ENCODE assay signal across 9 mouse cellular contexts in the genomic region with DNA sequence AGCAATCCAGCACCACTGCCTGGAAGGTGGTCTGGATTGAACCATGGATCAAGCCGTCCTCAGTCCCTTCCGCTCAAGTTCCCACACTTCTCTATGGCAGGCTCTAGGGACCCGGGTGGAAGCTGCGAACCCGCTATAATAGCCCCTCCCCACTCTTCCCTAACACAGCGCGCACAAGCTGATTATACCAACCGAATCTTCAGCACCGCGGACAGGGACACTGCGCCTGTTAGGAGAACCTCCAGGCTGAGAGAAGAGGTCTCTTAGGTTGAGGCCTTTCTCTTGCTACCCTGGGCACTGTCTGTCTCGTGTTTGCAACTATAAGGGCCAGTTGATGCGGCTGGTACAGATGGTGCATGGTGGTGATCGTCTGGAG. TPM values are rescaled to one million over a fixed set of nuclear protein-coding genes. Genes with fewer than 3 reads are reported as not detected.
DNase-seq lines count a peak whose midpoint lies in the region; ATAC-seq and TF ChIP-seq lines count a peak whose summit lies in the region.
"Had no signal": no experiment of that assay in that cellular context is flagged by ENCODE, and none has a peak within 500 bp of the region (broad histone marks: within the 10 kb centered on the region; RNA-seq: fewer than 3 reads in every experiment).

No protein-coding gene starts in this region.

- H3K36me3 ChIP-seq in ES-Bruce4 (ENCODE audit: control insufficient read depth, insufficient read depth, low read length, poor library complexity, severe bottlenecking) = no peaks in the 10 kb centered on the region
- H3K36me3 ChIP-seq in heart, embryonic 11.5 days (ENCODE audit: control insufficient read depth, insufficient read depth, low read length) = no peaks in the 10 kb centered on the region
- no peaks in the 10 kb centered on the region for H3K36me3 ChIP-seq in kidney, postnatal 0 days (ENCODE audit: insufficient read depth, low read length)
- no peaks in the 10 kb centered on the region for H3K36me3 ChIP-seq in midbrain, embryonic 11.5 days (ENCODE audit: control insufficient read depth, insufficient read depth, low read length)
- H3K36me3 ChIP-seq in thymus, adult 2 months (ENCODE audit: control insufficient read depth, insufficient read depth, low read length) = no peaks in the 10 kb centered on the region

- H3K27ac ChIP-seq in ES-Bruce4 (ENCODE audit: insufficient read depth, low read length) = no peak overlapping the region
- no peak overlapping the region for H3K27ac ChIP-seq in heart, embryonic 11.5 days (ENCODE audit: low read depth, low read length)
- no peak overlapping the region for H3K27ac ChIP-seq in kidney, postnatal 0 days
- no peak overlapping the region for H3K27ac ChIP-seq in midbrain, embryonic 11.5 days (ENCODE audit: low read depth, low read length)
- H3K27ac ChIP-seq in thymus, adult 2 months (ENCODE audit: control insufficient read depth, insufficient read depth, low read length) = no peak overlapping the region

- no peak for TF ChIP-seq EP300 in ES-Bruce4 (IDR thresholded peaks at IDR 0.05; ENCODE audit: insufficient read depth, low read depth, low read length)

- peaks cover 19% of the 10 kb centered on the region for H3K27me3 ChIP-seq in ES-Bruce4 (ENCODE audit: control insufficient read depth, insufficient read depth, low read length, poor library complexity, severe bottlenecking)
- peaks cover 75% of the 10 kb centered on the region for H3K27me3 ChIP-seq in heart, embryonic 11.5 days (ENCODE audit: control insufficient read depth, insufficient read depth, low read length)
- peaks cover 55% of the 10 kb centered on the region for H3K27me3 ChIP-seq in kidney, postnatal 0 days (ENCODE audit: insufficient read depth, low read length)
- peaks cover 56% of the 10 kb centered on the region for H3K27me3 ChIP-seq in midbrain, embryonic 11.5 days (ENCODE audit: control insufficient read depth, insufficient read depth, low read length)
- H3K27me3 ChIP-seq in thymus, adult 2 months (ENCODE audit: control insufficient read depth, insufficient read depth, low read length) = peaks cover 28% of the 10 kb centered on the region; the same call in 1 of the 2 replicates

- no peaks in the 10 kb centered on the region for H3K9me3 ChIP-seq in ES-Bruce4 (replicated peaks; ENCODE audit: control insufficient read depth, insufficient read depth, low read length, poor library complexity, severe bottlenecking)
- H3K9me3 ChIP-seq in heart, embryonic 11.5 days (replicated peaks; ENCODE audit: control insufficient read depth, low read length) = no peaks in the 10 kb centered on the region
- H3K9me3 ChIP-seq in kidney, postnatal 0 days (replicated peaks; ENCODE audit: low read length) = no peaks in the 10 kb centered on the region
- H3K9me3 ChIP-seq in midbrain, embryonic 11.5 days (ENCODE audit: control insufficient read depth, low read length) = no peaks in the 10 kb centered on the region

- no peak for TF ChIP-seq CTCF in ES-Bruce4 (IDR thresholded peaks at IDR 0.05; ENCODE audit: low read depth, low read length)
- no peak for TF ChIP-seq CTCF in kidney, postnatal 0 days (IDR thresholded peaks at IDR 0.05; ENCODE audit: low read depth)
- TF ChIP-seq CTCF in thymus, adult 2 months (IDR thresholded peaks at IDR 0.05; ENCODE audit: borderline replicate concordance, control insufficient read depth, extremely low read depth, insufficient read depth, low read length, poor library complexity) = no peak

- peak; percentile 74 for DNase-seq in 3T3-L1 (ENCODE audit: low read depth, low spot score)
- DNase-seq in cerebellum, postnatal 14 days = peak; percentile 35 to 45
- DNase-seq in kidney, postnatal 0 days (ENCODE audit: low spot score) = peak; percentile 94
- DNase-seq in midbrain, embryonic 11.5 days (ENCODE audit: low spot score, missing footprints) = peak; percentile 97
- DNase-seq in thymus, adult 2 months = peak; percentile 71
- no peak for DNase-seq in left cerebral cortex, postnatal 36 days (ENCODE audit: low spot score in 2 of 2)

- peak overlapping the region; percentile 22; the same call in 1 of the 2 replicates for H3K4me3 ChIP-seq in ES-Bruce4 (ENCODE audit: low read depth, low read length)
- no peak overlapping the region for H3K4me3 ChIP-seq in heart, embryonic 11.5 days (ENCODE audit: low read depth, low read length)
- no peak overlapping the region for H3K4me3 ChIP-seq in kidney, postnatal 0 days (replicated peaks; ENCODE audit: low read depth, low read length)
- peak overlapping the region; percentile 16; the same call in 1 of the 2 replicates for H3K4me3 ChIP-seq in midbrain, embryonic 11.5 days (ENCODE audit: low read depth, low read length)
- H3K4me3 ChIP-seq in thymus, adult 2 months (ENCODE audit: control insufficient read depth, insufficient read depth, low read length) = no peak overlapping the region

- WGBS in heart, embryonic 11.5 days (ENCODE audit: insufficient replicate concordance) = under 1% methylated on average over 14 of the region's 14 CpGs
- under 1% methylated on average over 14 of the region's 14 CpGs for WGBS in kidney, postnatal 0 days
- 2% methylated on average over 14 of the region's 14 CpGs for WGBS in midbrain, embryonic 11.5 days
- 3% methylated on average over 14 of the region's 14 CpGs for WGBS in thymus, adult 2 months

- no peak overlapping the region for H3K9ac ChIP-seq in ES-Bruce4 (ENCODE audit: low read depth, poor library complexity, severe bottlenecking)
- no peak overlapping the region for H3K9ac ChIP-seq in heart, embryonic 11.5 days (ENCODE audit: low read depth, low read length)
- no peak overlapping the region for H3K9ac ChIP-seq in kidney, postnatal 0 days (ENCODE audit: low read depth, low read length)
- H3K9ac ChIP-seq in midbrain, embryonic 11.5 days (ENCODE audit: low read length) = no peak overlapping the region

- no peak for ATAC-seq in heart, embryonic 11.5 days (replicated peaks; ENCODE audit: insufficient number of reproducible peaks, low FRiP score, low TSS enrichment)
- ATAC-seq in kidney, postnatal 0 days (replicated peaks; ENCODE audit: low FRiP score, low read depth) = 0 out of 2 replicates have a peak, but pooled peaks have one; percentile 40
- ATAC-seq in midbrain, embryonic 11.5 days (ENCODE audit: low FRiP score) = peak; percentile 56

- H3K4me1 ChIP-seq in ES-Bruce4 (ENCODE audit: control insufficient read depth, insufficient read depth, low read length) = no peaks in the 10 kb centered on the region
- H3K4me1 ChIP-seq in heart, embryonic 11.5 days (ENCODE audit: control insufficient read depth, insufficient read depth, low read length) = peaks cover 12% of the 10 kb centered on the region; the same call in 1 of the 2 replicates
- H3K4me1 ChIP-seq in kidney, postnatal 0 days (replicated peaks; ENCODE audit: insufficient read depth, low read length) = peaks cover 7% of the 10 kb centered on the region
- peaks cover 24% of the 10 kb centered on the region for H3K4me1 ChIP-seq in midbrain, embryonic 11.5 days (ENCODE audit: control insufficient read depth, insufficient read depth, low read length)
- H3K4me1 ChIP-seq in thymus, adult 2 months (replicated peaks; ENCODE audit: control insufficient read depth, insufficient read depth, low read length) = peaks cover 6% of the 10 kb centered on the region

- intact Hi-C loops in left cerebral cortex, postnatal 36 days (cut with DNase I) = no loop called here

- no peak for TF ChIP-seq POLR2A in ES-Bruce4 (IDR thresholded peaks at IDR 0.05; ENCODE audit: insufficient read depth, low read length)
- no peak for TF ChIP-seq POLR2A in thymus, adult 2 months (IDR thresholded peaks at IDR 0.05; ENCODE audit: control insufficient read depth, extremely low read depth, insufficient read depth, low read length, poor library complexity)

- H3K4me2 ChIP-seq in heart, embryonic 11.5 days = peak overlapping the region; percentile 20; the same call in 1 of the 2 replicates
- no peak overlapping the region for H3K4me2 ChIP-seq in kidney, postnatal 0 days (ENCODE audit: low read length)
- peak overlapping the region; percentile 29; the same call in 1 of the 2 replicates for H3K4me2 ChIP-seq in midbrain, embryonic 11.5 days

RNA-seq across cellular contexts. Expression of gene Syt6, which starts 1.3 kb away (rescaled TPM):
- not detected in 2 replicates for polyA plus RNA-seq in ES-Bruce4 (2011; ENCODE audit: insufficient read depth, insufficient read length, low read depth, missing spikeins)
- 0.18 and 0.59 TPM in 2 replicates for polyA plus RNA-seq in heart, embryonic 11.5 days (2014; fragmentation: Nextera tagmentation; extraction: Ambion mirVana)
- 0.05 TPM in 1 of 2 replicates, not detected in the other for polyA plus RNA-seq in kidney, postnatal 0 days (2015; fragmentation: Nextera tagmentation; extraction: Ambion mirVana)
- 4.3 and 5.6 TPM in 2 replicates for polyA plus RNA-seq in midbrain, embryonic 11.5 days (2014; fragmentation: Nextera tagmentation; extraction: Ambion mirVana)
- polyA plus RNA-seq in thymus, adult 2 months (2012; rRNA removed) = 0.06 and 0.09 TPM in 2 replicates
- 10 to 100 TPM; 19.0 to 24.1 TPM for total RNA-seq in left cerebral cortex, postnatal 36 days (2021)
- polyA plus RNA-seq: gonadal fat pad, adult 2 months had no signal

Comparison
In these comparisons a context has a peak if more than half of its experiments do, and no peak if none do; other contexts are left out.
1. DNase-seq: peak in 3T3-L1 (single experiment), cerebellum, postnatal 14 days (2 of 2), kidney, postnatal 0 days (single experiment), midbrain, embryonic 11.5 days (single experiment) and thymus, adult 2 months (single experiment); none in left cerebral cortex, postnatal 36 days (0 of 2).
2. H3K4me3 ChIP-seq: peak in ES-Bruce4 (single experiment) and midbrain, embryonic 11.5 days (single experiment); none in heart, embryonic 11.5 days (single experiment), kidney, postnatal 0 days (single experiment) and thymus, adult 2 months (single experiment).